Mouse (Mus musculus) adrenal gland, postnatal 36 days (tissue): ENCODE data around the gene Fgd1. TPM values are rescaled to one million over a fixed set of nuclear protein-coding genes. Genes with fewer than 3 reads are reported as not detected.

Experiments used
- DNase-seq, 2 experiments: peaks; one replicate each; pipeline ENCODE4 v3.0.0; 2021; ENCODE audit warnings: mixed read lengths in 1 of 2
- total RNA-seq, 2 experiments: library from RNA; stranded (reverse); gene quantifications; 2 replicates each; pipeline ENCODE4 v1.2.3; 2021

Fgd1 gene
- total RNA-seq, 2 experiments from 2014 or later: 20.3 to 26.7 TPM

- DNase-seq: no peak
Observed at GRCm38 (mm10) chrX:151087418-151087817, 41.5 kb downstream of the Fgd1 start.

DNA sequence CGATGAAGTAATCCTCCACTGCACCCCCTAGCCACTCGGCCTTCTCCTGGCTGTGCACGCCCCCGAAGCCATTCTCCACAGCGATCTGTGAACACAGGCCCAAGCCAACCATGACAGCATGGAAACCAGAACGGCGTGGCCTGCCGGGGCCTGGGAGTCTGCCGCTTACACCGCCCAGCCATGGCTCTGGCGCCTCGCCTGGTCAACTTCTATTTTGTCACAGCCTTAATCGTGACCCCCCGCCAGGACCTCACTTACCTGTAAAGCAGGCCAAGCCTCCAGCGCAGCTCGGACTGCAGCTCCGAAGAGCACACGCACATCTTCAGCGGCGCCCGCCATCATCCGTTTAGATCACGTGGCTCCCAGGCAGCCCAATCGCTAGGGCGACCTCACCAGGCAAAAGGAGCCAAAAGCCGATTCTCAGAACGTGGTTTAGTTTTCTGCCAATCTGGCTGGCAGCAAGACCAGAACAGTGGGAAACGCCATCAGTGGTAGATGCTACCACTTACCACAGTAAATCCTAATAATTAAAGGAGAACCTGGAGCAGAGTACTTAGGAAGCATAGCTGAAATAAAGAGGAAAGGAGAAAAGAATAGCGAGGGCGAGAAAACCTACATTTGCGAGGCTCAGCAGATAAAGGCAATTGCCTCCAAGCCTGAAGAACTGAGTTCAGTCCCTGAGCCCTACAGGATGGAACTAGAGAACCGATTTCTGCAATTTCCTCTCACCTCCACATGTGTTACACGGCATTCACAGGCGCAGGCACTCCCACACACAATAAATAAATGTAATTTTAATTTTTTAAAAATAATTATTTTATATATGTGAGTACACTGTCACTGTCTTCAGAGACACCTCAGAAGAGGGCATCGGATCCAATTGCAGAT is 50.5 kb downstream of the Fgd1 start, which contains the start of gene Tsr2:
TSS of gene Tsr2 (minus strand) at position 373 of the 888 bp plus-strand sequence.
- DNase-seq: peak; percentile 77 to 79

DNA sequence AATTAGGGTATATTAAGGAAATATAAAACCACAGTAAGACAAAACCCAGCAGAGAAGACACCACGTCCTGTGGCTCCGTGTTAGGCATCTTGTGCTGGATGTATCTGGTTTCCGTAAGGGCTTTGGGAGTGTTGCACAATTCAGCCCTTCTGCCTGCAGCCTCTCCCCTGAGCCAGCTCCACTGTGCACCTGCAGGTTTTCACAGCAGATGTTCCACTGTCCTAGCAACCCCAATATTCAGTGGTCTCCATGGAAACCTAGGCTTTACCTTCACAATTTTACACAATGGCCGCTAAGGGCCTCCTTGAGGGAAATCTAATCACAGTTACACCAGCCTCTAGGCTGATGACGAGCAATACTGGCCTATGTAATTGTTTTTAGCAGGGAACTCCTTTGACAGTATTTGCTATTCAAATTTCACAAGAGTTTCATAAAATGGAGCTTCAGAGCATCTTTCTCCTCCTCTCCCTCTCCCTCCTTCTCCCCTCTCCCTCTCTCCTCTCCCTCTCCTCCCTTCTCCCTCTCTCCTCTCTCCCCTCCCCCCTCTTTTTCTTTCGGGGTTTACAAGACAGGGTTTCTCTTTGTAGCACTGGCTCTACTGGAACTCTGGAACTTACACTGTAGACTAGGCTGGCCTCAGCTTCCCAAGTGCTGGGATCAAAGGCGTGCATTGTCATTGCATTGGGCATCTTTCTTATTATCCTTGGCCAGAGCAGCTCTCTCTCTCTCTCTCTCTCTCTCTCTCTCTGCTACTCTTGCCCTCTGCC is 61.5 kb downstream of the Fgd1 start:
- DNase-seq: no peak

DNA sequence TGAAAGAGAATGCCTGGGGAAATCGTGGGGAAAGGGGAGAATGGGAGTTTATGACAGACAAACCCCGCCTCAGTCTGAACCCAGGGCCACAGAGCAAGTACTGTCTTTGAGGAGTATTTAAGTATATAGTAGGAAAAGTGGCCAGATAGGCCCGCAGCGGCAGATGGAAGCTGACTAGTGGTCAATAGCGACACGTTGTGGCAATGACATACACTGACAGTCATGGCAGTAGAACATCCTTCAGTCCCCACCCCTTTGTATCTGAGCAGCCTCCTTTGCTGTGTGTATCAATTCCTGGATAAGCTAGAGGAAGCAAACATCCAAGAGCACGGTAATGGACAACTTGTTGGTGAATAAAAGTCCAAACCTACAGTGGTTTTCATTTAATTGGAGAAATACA is 70.8 kb downstream of the Fgd1 start:
- DNase-seq: peak; percentile 34 to 36

DNA sequence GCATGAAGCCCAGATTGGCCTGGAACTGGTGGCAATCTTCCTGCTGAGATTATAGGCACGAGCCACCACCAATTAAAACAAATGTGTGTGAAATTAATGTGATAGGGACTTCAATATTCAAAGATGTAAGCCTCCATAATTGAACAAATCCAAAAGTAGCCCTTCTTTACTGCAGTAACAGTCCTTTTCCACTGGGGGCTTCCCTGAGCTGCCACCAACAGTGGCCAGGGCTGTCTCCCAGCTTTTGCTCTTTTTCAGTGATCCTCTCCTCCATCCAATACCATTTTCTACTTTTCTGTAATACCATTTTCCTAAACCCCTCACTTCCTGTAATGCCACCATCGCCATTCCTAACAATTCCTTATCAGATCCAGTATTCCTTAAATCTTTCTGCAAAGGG is 71.5 kb downstream of the Fgd1 start:
- DNase-seq: peak in 1 of 2 experiments; percentile 11

DNA sequence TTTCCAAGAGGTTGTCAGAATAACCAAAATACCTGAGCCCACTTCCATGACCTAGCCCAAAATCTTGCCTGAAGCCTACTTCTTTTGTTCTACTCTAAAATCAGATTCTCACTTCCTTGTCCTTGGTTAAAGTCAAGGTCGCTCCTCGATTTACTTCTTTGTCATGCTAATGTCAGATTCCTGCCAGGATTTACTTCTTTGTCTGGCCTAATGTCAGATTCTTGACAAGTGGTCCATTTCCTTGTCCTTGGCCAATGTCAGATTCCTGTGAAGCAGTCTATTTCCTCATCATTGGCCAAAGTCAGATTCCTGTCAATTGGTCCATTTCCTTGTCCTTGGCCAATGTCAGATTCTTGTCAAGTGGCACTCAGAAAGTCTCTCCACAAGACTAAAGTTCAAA is 78.0 kb downstream of the Fgd1 start:
- DNase-seq: no peak

- DNase-seq: peak in 1 of 2 experiments; percentile 2
Observed at GRCm38 (mm10) chrX:151130493-151130892, 84.5 kb downstream of the Fgd1 start.

DNA sequence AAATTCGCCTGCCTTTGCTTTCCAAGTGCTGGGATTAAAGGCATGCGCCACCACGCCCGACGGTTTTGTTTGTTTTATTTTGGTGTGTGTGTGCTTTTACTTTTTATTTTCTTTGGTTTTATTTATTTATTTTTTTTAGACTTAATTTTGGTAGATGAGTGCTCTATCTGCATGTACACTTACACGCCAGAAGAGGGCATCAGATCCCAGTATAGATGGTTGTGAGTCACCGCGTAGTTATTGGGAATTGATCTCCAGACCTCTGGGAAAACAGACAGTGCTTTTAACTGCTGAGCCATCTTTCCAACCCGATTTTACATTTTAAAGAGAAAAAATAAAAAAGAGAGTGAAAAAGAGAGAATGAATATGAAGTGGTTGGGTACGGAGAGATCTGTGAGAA is 86.8 kb downstream of the Fgd1 start:
- no peak for DNase-seq

Other genes starting within 250 kb of the Fgd1 start
- gene Maged2, start 231.8 kb upstream of the Fgd1 start, total RNA-seq: 100 to 1,000 TPM in 1 of 2 experiments, 10 to 100 TPM in 1; 89.1 to 126 TPM
- gene Gnl3l, start 28.8 kb upstream of the Fgd1 start, total RNA-seq: 10 to 100 TPM; 74.1 to 76.4 TPM
- 10 to 100 TPM; 40.0 to 46.2 TPM for gene Tsr2, start 50.4 kb downstream of the Fgd1 start, total RNA-seq
- 1 to 10 TPM; 1.3 to 1.4 TPM for gene Wnk3, start 151.9 kb downstream of the Fgd1 start, total RNA-seq